Mouse (Mus musculus) T-helper 17 cell (primary cell): ENCODE data around the gene Ccdc155.
"Not testable (repeated sequence)": the region's sequence is repeated elsewhere in the genome, so short reads cannot be mapped to it uniquely, and the experiment has no call there.

Experiments used
- in situ Hi-C, 2 experiments: fragments of 300-600 bp; cut with MboI, MseI; formaldehyde crosslinking; loops; 1 replicate in 1 of 2; 2 replicates in 1 of 2; pipeline ENCODE4 v1.15.1; 2025; ENCODE audit warnings: high pct_unique_total_duplicates in 2 of 2

Gene Ccdc155

DNA sequence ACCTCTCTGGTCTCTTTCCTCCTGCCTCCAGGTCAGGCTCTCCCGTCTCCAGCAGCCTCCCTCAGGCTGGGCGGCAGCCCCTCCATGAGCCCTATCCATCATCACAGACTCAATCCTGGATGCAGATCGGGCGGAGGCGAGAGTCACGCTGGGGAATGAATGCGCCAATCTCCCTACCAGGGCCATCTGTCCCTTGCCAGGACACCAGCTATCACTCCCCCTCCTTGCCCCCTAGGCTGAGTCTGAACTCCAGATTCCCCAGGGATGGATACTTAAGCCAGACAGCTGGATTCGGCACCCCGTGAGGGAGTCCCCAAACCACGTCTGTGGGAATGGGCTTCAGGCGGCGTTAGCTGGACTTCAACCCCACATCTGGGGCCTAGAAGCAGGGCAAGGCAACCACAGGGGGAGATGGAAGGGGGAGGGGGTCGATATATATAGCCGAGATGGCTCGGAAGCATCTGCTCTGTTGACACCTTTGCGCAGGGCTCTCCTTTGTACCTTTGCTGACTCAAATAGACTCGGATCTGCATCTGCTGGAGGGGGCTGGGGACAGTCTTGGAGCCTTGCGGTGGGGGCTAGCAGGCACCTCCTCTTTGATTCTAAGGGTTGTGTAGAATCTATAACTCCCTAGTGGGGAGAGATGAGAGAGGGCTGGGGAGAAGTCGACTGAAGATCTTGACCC lies 36.8 kb downstream of the Ccdc155 start:
- in situ Hi-C loops = no loop called here

GRCm38 (mm10) chr7:45166950-45167401 lies 37.7 kb downstream of the Ccdc155 start:
- in situ Hi-C loops = no loop called here

DNA sequence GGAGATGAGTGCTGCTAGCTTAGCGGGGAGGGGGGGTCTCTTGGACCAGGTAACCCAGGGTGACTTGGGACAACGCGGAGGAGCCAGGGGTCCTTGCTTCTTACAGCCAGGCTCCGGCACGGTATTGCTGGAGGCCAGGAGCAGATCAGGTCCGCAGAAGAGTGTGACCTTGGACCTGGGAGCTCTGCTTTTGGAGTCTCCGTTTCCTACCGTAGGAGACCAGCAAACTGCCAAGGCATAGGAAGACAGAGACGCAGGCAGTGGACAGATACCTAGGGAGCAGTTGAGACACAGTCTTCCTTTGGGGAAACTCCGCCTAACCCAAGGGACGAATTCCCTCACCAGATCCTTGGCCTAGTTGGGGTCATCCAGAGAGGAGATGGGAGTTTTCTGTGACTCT lies 39.0 kb downstream of the Ccdc155 start:
- in situ Hi-C loops = no loop called here

- in situ Hi-C loops = no loop called here
Measured at GRCm38 (mm10) chr7:45164833-45165232, 39.9 kb downstream of the Ccdc155 start.

GRCm38 (mm10) chr7:45163735-45164490 lies 40.8 kb downstream of the Ccdc155 start, which contains the start of gene Slc17a7:
Gene Slc17a7, plus strand, starts transcription at chr7:45163949.
- in situ Hi-C loops = no loop called here

GRCm38 (mm10) chr7:45162996-45163615 lies 41.6 kb downstream of the Ccdc155 start:
- in situ Hi-C loops = no loop called here

GRCm38 (mm10) chr7:45162551-45162950 lies 42.1 kb downstream of the Ccdc155 start:
- in situ Hi-C loops = no loop called here

DNA sequence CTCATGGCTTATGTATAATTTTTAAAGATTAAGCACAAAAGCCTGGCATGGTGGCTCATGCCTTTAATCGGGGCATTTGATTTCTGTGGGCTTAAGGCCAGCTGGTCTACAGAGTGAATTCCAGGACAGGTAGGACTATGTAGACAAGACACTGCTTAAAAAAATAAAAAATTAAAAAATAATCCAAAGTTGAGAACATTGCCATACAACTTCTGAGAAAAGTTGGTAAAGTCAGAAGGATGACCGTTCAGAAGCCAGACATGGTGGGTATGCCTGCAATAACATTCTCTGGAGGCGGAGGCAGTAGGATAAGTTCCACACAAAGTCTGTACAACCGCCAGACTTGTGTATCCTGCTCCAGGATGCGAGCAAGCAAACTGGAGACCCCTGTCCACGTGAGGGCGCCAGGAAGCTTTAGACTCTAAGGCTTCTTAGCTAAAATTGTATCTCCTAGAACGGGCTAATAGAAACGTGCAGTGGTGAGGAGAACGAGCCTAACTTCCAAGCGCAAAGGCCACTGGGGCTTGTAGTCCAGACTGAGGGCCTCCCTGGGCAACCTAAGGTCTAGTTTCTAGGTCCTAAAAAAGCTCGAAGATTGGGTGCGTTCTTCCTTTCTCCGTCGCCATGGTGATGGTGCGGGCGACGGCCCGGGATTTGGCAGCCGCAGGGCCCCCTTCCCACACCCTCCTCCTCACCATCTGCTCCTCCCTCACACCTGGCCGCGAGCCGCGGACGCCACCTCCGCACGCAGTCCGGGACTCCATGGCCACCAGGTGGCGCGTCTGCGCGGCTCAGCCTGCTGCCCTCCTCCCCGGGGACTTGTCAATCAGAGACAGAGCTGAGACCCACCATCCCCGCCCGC lies 42.8 kb downstream of the Ccdc155 start:
- in situ Hi-C loops = no loop called here

GRCm38 (mm10) chr7:45160866-45161265 lies 43.8 kb downstream of the Ccdc155 start:
- in situ Hi-C loops = no loop called here

- in situ Hi-C loops = no loop called here
Measured at GRCm38 (mm10) chr7:45160316-45160800, 44.3 kb downstream of the Ccdc155 start.

DNA sequence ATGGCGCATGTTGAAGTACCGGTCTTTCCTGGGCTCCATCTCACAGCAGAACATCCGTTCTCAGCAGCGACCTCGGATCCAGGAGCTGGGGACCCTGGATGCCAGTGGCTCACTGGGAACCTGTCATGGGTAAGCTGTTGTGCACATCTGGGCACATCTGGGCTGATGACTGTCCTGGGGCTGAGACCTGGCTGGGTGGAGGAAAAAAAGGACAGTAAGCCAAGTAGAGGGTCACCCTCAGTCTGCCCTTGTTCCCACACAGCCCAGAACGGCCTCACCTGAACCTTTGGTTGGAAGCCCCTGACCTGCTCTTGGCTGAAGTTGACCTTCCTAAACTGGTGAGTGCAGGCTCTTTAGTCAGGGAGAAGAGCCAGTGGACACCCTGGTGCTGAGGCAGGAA lies 45.7 kb downstream of the Ccdc155 start:
- in situ Hi-C loops = no loop called here

DNA sequence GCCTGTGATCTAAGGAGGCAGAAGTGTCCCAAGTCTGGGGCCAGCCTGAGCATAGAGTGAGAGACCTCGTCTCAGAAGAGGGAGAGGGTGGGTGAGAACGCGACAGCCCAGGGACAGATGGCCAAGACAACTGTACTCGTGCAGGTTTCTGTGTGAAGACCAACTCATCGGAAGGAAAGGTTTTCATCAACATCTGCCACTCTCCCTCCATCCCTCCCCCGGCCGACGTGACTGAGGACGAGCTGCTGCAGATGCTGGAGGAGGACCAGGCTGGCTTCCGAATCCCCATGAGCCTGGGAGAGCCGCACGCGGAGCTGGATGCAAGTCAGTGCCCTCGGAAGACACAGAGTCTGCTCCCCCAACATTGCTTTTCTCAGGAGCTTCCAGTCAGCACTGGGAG lies 47.2 kb downstream of the Ccdc155 start:
- in situ Hi-C loops = no loop called here

DNA sequence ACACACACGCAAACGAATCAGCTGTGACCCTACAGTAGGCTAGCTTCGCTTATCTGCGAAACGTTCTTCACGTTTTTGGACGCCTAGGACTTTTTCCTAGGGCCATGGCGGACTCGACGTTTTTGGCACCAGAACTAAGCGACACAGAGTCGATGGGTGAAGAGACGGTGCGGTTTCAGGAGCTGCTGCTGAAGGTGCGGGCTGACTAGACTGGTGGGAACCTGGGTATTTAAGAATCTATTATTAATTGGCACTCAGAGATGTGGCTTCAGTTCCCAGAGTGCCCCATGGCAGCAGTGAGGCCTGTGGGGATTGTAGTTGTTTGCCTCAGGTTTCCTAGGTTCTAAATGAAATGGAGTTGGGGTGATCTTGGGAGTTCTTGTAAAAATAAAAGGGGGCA lies 48.5 kb downstream of the Ccdc155 start:
- in situ Hi-C loops = no loop called here

GRCm38 (mm10) chr7:45155590-45155989 lies 49.1 kb downstream of the Ccdc155 start:
- in situ Hi-C loops = no loop called here

DNA sequence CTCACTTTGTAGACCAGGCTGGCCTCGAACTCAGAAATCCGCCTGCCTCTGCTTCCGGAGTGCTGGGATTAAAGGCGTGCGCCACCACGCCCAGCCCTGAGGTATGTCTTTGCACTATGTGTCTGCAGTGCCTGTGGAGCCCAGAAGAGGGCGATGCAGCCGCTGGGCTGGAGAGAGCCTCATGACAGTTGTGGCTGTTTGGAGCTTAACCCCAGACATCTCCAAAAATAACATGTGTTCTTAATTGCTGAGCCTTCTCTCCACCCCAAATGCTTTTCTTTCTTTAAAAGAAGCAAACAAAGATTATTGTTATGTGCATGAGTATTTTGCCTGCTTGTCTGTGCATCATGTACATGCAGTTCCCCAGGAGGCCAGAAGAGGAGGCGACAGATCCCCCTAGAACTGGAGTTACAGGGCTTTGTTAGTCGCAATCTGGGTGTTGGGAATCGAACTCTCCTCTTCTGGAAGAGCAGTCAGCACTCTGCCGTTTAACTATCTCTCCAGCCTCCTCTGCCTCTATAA lies 49.6 kb downstream of the Ccdc155 start:
- in situ Hi-C loops = no loop called here

- in situ Hi-C loops = no loop called here
Measured at GRCm38 (mm10) chr7:45154096-45154992, 50.3 kb downstream of the Ccdc155 start, which contains the start of the genes Pih1d1 and Aldh16a1. Gene Pih1d1, plus strand, starts transcription at chr7:45154303. Gene Aldh16a1, minus strand, starts transcription at chr7:45154584.

GRCm38 (mm10) chr7:45153586-45153985 lies 51.1 kb downstream of the Ccdc155 start:
- in situ Hi-C loops = no loop called here

- in situ Hi-C loops = not testable (repeated sequence)
Measured at GRCm38 (mm10) chr7:45153052-45153451, 51.6 kb downstream of the Ccdc155 start.

- in situ Hi-C loops = no loop called here
Measured at GRCm38 (mm10) chr7:45151303-45151702, 53.4 kb downstream of the Ccdc155 start.

DNA sequence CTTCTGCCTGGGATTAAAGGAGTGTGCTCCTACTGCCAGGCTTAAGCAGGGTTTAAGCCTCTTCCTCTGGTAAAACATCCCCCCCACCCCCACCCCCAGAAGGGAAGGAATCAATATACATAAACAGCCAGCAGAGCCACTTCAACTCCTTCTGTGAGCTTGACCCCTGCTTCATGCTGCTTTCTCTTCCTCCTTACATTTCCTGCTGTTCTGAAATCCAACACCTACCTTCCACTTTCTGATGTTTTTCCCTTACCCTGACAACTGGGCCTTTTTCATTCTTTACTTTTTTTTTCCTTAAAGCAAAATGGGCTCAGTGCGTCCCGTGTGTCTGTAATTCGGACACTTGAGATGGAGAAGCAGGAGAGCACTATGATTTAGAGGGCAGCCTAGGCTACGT lies 54.4 kb downstream of the Ccdc155 start:
- in situ Hi-C loops = no loop called here
